Mouse (Mus musculus): ENCODE data around the gene Dcaf15.
A peak's percentile ranks its signal among the peaks of the same experiment; 100 is the strongest.

Dcaf15 gene

DNA sequence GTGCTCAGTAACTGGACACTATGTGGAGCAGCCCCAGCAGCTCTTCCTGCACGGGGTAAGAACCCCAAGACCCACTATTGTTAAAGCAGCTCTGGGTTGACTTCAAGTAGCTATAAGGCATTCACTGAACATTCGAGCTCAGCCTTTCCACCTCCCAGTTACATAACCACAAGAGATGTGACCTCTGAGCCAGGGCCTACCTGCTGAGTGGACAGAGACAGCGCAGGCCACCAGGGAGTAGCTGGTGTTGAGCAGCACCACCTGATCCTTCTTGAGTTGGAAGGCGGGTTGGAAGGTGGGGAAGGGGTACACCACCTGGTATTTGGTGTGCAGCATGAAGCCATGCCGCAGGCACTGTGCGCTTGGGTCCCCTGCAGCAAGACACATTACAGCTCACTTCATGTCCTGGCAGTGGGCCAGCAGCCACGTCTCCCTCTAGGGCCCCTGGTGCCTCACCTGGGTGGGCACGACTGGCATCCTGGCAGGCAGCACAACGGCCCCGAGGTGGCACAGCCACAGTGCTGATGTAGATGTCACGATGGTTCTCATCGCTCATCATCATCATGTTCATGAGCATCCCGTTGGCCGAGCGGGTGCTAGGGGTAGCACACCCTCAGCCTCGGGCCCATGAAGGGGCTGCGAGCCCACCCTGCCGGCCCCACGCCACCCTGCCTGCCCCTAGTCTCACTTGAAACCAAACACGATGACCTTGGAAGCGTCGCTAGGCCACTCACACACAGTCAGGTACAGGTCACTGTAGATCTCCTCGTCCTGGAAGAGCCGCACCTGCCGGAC lies 2.9 kb downstream of the Dcaf15 start:
- no peak for DNase-seq (ENCODE audit: low spot score)

DNA sequence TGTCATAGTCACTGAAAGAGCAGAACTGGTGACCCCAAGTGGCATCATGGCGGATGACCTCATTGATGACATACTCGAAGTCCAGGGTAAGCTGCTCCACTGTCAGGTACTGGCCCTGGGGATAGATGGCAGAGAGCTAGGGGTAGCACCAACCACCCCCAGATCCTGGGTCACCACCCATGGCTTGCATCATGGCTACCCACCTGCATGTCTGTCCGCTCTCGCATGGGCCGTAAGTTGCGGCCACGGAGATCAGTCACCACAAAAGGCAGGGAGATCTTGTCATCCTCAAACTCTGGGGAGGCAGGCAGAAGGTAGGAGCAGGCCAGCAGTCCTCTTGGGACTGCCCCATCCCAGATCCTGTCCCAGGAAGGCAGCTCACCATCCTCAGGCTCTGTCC lies 6.2 kb downstream of the Dcaf15 start:
- no peak for DNase-seq (ENCODE audit: low spot score)

DNA sequence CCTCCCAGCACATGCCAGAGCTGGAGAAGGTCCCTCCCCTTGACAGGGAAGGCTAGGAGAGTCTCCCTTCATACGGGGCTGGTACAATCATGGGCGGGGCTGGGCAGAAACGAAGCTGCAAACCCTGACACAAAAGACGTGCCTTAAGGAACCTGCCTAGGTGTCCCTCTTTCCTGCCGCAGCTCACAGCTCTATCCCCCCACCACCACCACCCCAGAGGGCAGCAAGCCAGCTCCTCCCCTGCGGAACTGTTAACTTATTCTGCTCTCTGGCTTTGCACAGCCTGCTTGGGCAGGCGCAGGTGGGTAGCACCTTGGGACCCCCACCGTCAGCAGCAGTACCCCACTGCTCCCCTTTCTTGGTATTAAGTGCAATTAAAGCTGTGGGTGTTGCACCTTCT lies 8.5 kb downstream of the Dcaf15 start:
- no peak for DNase-seq (ENCODE audit: low spot score)

DNA sequence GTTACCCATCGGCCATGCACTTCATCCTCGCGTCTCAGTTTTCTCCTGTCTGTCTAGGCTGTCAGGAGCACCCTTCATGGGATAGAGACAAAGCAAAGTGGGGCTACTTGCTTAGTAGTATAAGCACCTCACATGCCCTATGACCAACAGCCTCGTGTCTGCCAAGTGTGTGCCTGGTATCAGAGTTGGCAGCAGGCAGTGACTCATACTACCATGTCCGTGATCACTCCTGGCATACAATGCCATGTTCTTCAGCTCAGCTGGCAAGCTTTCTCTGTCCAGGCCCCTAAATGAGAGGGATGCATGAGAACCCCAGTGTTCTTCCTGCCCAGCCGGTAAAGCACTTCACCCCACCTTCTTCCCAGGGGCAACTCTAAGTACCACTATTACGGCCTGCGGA lies 14.0 kb downstream of the Dcaf15 start:
- DNase-seq (ENCODE audit: low spot score), result no peak

DNA sequence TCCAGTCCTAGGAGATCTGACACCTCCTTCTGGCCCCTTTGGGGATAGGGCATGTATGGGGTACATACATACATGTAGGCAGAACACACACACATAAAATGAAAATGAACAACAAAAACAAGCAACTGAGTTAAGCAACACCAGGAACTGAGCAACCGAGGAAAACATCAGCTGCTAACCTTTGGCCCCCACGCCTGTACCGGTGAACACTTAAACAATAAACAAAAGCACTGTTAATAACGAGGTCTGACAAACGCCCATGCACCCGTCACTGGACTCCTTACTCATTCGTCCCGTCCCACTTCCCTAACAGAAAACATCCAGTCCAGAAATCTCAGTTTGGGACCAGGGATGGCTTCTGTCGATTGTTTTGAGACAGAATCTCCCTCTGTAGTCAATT lies 15.3 kb downstream of the Dcaf15 start:
- no peak for DNase-seq (ENCODE audit: low spot score)

DNA sequence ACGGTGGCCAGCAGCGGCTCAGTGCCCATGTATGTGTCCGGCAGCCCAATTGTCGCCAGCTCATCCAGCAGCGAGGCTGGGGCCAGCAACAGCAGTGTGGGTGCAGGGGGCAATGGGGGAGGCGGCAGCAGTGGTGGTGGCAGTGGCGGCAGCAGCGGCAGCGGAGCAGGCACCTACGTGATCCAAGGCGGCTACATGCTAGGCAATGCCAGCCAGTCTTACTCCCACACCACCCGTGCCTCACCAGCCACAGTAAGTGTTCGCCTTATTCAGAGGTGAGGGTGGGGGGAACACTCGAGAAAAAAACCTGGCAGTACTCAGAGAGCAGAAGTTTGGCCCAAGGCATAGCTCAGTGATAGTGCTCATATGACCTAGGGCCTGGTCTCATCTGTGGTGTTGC lies 16.7 kb downstream of the Dcaf15 start:
- no peak for DNase-seq (ENCODE audit: low spot score)

DNA sequence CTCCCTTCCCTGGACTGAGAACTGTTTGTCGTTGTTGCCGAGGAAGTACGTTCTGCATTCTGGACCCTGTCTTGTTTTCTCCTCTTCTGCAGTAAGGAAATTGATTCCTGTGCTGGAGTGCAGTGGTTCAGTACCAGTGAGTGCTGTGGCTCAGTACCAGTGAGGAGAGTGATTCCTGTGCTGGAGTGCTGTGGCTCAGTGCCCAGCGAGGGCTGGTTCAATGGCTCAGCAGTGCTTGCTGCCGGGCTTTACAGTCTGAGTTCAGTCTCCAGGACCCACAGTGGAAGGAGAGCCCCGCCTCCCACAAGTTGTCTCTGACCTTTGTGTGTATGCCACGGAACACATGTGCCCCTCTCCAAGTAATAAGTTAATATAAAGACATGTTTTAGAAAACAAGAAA lies 17.4 kb downstream of the Dcaf15 start:
- no peak for DNase-seq (ENCODE audit: low spot score)

DNA sequence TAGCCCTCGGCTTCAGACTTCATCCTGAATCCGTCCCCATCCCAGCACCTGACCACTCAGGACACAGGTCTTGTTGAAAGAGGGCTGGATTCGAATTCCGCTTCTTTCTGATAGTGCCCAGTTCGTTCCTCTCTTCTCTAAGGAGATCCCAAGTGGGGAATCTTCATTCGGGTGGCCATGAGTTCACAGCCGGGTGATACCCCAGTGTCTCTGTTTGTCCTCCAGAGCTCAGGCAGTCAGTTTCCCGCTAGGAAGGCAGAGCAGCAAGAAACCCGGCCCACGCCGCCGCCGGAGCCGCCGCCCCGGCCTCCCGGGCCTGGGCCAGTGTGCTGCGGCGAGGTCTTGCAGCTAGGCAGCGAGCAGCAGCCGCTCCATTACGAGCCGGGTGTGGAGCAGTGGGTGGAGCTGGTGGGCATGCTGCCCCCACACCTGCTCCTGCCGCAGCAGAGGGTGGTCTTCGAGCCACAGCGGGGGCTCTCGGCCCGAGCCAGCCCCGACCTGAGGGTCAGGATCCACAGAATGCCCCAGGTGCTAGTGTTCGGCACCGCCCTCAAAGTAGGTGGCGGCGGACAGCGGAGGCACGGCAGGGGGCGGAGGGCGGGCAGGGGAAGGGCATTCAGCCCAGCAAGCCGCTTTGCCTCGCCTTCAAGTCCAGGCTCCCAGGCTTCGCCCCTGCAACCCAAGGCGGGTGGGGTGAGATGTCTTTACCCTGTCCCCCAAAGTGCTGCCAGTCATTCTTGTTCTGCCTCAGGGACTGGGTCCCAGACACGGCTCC lies 20.0 kb downstream of the Dcaf15 start:
- DNase-seq (ENCODE audit: low spot score), result no peak

DNA sequence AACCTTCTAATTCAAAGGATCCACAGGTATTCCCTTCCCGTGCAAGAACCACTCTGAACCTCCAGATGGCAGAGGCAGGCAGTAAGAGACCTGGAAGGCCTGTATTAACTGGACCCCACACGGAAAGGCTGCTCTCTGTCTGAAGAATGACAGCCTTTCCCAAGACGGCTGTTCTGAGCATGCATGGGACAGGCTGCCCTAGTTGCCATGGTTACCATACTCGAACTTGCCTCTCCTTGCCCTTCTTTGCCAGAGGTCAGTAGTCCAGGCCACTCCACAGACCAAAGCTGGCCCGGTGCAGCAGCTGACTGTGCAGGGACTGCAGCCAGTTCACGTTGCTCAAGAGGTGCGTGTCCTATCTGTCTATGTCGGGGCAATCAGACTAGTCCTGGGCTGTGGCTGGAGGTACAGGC lies 20.7 kb downstream of the Dcaf15 start:
- DNase-seq (ENCODE audit: low spot score), result no peak

DNA sequence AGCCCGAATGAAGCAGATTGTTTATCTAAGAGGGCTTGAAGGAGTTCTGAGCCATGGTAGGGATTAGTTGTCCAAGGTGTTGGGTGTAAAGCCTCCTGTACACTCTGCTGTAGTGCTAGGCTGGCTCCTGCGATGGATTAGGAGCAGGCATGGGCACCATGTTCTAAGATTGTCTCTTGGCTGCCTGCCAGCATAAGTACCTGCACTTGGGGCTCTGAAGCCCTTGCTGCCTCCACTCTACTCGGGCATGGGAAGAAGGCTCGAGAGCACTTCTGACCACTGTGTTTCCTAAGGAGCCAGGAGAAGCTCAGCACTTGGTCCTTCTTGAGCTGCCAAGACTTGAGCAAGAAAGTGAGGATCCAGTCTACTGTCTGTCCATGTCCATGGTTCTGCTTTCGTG lies 25.4 kb downstream of the Dcaf15 start:
- no peak for DNase-seq (ENCODE audit: low spot score)

DNA sequence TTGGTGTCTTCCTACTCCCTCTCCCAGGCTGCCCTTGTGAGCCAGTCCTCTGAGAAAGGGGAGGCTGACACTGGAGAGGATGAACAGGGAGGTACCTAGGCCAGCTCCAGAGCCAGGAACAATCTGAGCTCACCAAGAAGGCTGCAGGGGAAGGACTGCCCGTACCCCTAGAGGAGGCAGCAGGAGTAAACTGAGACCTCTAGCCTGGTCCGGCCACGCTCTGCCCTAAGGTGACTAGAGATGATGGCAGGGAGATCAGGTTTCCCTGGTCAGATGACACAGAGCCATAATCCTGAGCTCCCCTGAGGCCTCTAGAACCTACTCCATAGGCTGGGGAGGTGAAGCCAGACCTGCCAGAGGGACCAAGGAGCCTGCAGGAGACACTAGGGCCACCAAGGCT lies 27.7 kb downstream of the Dcaf15 start:
- DNase-seq (ENCODE audit: low spot score), result no peak

DNA sequence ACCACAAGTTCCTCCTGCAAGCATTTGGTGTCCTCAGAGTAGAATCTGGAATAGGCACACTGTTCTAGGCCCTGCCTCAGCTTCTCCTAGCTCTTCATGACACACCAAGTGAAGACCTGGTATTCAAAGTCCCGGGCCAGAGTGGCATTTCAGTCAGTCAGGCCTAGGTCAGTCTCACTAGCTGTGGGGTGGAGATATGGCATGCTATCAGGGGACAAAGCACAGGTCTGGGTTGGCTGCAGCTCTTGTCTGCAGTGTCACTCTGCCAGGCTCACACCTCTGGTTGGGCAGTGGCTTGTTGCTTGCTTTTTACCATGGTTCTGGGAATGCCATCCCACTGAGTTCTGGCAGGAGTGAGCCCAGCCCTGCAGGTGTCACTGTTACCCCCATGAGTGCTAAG lies 28.2 kb downstream of the Dcaf15 start:
- no peak for DNase-seq (ENCODE audit: low spot score)

DNA sequence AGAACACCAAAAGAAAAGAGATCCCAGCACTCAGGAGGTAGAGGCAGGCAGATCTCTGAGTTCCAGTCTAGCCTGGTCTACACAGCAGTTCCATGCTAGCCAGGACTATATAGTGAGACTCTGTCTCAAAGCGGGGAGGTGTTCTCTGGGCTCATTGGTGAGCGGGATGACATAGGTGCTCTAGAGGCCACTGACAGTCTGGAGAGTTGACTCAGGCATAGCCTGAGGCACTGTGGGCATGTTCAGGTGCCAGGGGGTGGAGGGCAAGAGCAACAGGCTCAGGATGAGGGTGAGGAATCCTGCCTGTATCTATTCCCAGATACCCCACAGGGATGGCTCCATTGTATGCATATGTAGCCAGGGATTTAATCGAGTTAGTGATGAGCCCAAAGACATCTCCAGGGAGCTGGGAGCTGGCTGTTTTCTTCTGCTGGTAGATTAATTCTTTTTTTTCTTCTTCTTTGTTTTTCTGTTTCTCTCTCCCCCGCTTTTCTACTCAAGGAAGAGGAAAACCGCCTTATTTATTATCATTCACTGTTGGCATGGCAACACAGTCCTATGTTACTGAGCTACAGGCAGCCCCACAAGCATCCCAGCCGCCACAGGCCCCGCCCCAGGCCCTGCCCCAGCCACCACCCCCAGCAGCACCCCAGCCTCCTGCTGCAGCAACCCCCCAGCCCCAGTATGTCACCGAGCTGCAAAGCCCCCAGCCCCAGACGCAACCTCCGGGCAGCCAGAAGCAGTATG lies 31.2 kb downstream of the Dcaf15 start:
- DNase-seq (ENCODE audit: low spot score), result no peak

DNA sequence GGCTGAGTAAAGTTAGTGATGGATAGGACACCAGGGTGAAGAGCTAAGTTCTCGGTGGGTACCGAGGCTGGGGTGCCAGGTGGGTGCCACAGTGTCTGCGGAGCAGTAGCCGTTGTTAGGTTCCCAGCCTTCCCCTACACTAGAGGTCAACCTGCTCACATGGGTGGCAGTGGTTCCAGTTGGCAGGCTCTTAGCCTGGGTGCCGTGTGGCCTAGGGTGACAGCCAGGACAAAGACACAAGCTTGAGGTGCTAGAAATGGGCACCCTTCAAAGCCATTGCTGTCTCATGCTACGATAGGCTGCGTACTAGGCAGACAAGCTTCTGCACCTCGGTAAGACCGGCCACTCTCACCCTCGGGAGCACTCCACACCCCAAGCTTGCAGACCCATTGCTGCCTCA lies 32.2 kb downstream of the Dcaf15 start:
- DNase-seq (ENCODE audit: low spot score), result no peak

DNA sequence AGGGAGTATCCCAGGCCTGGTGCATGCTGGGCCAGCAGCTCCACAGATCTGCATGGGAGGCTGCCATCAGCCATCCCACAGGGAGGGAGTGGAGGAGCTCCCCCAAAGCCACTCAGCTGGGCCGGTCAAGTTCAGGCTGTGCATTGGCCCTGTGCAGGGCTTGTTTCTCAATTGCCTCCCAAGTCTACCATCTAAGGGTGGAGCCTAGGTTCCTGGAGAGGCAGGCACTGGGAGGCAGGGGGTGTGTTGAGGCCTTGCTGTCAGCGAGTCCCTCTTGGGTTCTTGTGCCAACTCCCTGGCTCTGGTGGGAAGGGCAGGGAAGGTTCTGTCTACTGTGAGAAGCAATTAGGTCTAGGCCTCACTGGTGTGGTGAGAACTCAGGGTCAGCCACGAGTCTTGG lies 32.6 kb downstream of the Dcaf15 start:
- DNase-seq (ENCODE audit: low spot score), result no peak

DNA sequence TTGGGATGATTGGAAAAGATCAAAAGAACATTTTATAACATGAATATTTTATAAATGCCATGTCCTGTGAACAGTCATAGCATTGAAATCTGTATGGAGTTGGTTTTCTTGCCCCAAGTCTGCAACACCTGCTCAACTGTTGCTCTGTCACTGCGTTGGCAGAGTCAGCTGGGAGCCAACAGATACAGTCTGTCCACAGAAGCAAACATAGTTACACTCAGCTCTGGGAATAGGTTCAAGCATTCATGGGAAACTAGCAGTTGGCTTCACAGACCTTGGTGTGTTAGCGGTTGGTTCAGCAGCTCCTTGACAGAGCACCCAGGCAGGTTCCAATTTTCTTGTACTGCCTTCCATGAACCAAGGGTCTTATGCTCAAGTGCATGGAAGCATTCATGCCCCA lies 33.9 kb downstream of the Dcaf15 start:
- DNase-seq (ENCODE audit: low spot score), result peak; percentile 69

DNA sequence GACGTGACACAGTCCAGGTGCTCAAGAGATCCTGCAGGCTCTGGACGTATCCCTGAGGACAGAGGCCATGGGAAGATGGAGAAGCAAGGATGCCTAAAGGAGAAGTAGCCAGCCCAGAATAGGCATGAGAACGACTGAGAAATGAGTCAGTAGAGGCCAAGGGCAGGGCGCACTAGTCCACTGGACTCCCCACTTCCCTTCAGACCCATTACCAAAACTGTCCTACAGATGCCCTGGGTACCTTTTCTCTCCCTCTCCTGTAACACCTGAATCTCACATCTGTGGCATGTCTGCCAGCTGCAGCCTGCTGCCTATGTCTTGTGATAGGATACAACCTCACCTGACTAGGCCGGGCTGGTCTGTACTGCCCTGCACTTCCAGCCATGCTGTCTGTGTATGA lies 34.3 kb downstream of the Dcaf15 start:
- DNase-seq (ENCODE audit: low spot score), result no peak

DNA sequence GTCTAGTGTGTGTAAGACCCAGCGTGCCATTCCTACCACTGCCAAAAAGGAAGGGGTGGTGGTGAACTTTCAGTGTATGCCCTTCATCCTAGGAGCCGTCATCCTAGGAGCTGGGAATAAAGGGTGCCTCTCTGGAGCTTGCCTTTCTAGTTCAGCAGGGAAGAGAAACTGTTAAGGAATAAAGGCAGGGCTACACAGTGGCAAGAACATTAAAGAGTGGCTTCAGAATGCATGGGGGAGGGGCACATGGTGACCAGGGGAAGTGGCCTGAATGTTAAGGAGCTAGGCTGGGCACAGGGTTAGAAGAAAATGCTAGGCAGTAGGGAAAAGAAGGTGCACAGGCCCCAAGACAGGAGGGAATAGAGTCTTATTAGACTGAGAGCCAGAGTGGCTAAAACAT lies 34.8 kb downstream of the Dcaf15 start:
- no peak for DNase-seq (ENCODE audit: low spot score)

DNA sequence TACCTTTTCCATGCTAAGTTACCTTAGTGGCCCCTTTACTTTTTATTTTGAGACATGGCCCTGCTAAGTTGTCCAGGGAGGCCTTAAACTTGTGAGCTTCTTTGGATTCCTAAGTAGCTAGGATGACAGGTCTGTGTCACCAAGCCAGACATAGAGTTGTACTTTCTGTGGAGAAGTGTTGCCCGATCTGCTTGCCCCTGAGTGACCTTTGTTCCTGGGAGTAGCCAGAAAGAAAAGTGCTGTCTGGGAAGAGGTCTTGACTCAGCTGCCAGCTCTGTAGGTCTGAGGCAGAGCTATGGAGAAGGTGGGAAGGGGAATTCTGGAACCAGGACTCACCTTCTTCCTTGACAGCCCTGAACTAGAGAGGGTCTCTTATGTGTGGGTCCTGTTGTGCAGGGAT lies 35.4 kb downstream of the Dcaf15 start:
- no peak for DNase-seq (ENCODE audit: low spot score)

DNA sequence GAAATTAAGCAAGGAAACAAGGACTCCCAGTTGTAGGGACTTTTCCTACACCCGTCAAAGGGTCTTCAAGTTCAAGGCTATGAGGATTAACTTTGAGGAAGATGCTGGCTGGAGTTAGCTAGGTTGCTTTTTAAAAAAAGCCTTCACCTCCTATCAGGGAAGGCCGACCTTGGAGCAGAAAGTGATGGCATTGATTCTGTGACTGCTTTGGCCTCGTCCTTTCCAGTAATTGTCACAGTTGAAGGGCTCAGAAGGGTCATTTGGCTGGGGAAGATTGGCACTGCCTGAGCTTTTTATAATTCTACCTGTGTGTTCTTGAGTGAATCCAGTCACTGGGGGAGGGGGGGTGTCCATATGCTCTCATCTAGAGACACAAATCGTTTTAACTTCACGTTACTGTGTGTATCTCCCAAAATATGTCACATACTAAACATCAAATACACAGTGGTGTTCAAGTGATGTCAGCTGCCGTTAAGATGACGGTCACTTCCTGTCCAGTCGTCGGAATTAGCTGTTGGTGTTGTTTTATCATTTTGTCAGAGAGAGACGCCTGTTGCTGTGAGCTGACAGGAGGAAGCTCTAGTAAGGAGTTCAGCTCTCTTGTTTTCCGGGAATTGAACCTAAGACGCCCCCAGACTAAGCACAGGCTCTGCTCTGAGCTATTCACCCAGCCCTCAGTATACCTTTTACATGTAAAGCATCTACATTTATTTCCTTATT lies 36.1 kb downstream of the Dcaf15 start:
- no peak for DNase-seq (ENCODE audit: low spot score)

DNA sequence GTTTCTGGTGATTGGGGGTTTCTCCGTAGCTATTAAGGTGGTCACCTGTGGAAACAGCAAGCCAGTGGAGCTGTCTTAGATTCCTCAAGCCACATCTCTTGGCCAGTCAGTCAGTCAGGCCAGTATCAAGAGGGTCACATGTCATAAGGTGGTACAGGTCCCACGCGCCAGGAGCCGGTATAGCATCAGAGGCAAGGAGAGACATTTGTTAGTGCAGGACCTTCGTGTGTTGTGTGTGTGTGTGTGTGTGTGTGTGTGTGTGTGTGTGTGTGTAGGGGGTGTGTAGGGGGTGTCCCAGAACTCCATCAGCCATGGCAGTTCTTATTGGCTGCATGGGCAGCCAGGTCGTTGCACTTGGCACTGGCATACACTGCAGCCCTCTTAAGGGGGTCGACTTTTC lies 36.7 kb downstream of the Dcaf15 start:
- DNase-seq (ENCODE audit: low spot score), result no peak

DNA sequence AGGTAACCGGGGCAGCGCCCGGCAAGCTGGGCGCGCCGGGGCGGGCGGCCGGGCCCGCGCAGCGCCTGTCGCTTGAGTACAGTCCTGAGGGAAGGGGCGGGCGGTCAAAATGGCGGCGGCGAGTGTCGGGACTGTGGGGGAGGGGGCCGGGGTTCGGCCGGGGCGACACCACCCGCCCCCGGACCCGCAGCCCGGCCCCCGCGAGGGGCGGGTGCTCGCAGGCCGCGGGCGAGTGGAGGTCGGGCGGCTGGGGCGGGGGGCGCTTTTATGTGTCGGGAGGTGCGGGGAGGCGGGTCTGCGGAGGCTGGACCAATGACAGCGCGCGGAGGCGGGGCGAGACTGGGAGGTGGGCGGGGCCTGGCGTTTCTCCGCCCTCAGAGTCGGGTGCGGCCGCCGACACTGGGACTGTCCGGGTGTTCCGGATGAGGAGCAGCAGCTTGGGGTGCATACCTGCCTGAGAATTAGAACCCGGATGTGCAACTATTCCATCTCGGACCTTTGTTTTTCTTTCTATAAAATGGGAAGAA lies 37.5 kb downstream of the Dcaf15 start:
- DNase-seq (ENCODE audit: low spot score), result peak; percentile 95

Data from testis, postnatal 14 days (tissue).